Mouse (Mus musculus): ENCODE measurements around the gene Dner.

DNA sequence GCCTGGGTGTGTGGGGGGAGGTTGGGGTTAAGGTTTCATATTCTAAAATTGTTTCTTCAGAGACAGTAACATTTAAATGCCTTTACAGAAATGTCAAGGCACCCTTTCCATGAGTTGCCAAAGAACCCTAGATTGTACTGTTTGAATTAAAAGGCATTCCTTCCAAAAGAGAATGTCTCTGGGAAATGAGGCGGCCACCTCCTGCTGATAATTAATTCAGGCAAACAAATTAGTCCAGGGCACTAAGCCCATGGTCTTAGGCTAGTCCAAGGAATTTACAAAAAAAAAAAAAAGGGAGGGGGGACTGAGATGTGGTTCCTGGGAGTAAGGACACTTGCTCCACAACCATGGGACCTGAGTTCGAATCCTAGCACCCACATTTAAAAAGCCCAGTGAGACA, 273.1 kb downstream of the Dner start:
- TF ChIP-seq USF2 (IDR thresholded peaks at IDR 0.05; ENCODE audit: borderline replicate concordance in 1 of 2, insufficient read depth in 1 of 2, low read depth in 1 of 2, low read length in 2 of 2) (no peak), CTCF (IDR thresholded peaks at IDR 0.05 in 2 of 3, conservative IDR thresholded peaks at IDR 0.05 in 1 of 3; ENCODE audit: control insufficient read depth in 1 of 3, insufficient read depth in 1 of 3, low read depth in 2 of 3, low read length in 3 of 3, poor library complexity in 1 of 3, severe bottlenecking in 1 of 3) (no peak), TAL1 (IDR thresholded peaks at IDR 0.05; ENCODE audit: low read length) (no peak), POLR2AphosphoS2 (IDR thresholded peaks at IDR 0.05; ENCODE audit: low read length) (no peak), EP300 (IDR thresholded peaks at IDR 0.05; ENCODE audit: low read depth in 1 of 2, low read length in 2 of 2) (no peak), MAX (IDR thresholded peaks at IDR 0.05; ENCODE audit: low read length) (no peak), E2F4 (IDR thresholded peaks at IDR 0.05; ENCODE audit: borderline replicate concordance, low read depth, low read length) (no peak), MXI1 (IDR thresholded peaks at IDR 0.05; ENCODE audit: low read depth, low read length) (no peak), MAFK (IDR thresholded peaks at IDR 0.05; ENCODE audit: borderline replicate concordance, low read depth, low read length) (no peak)

All from MEL (cell line).